Mouse (Mus musculus) lung, adult 2 months (tissue): ENCODE measurements at regions not wholly inside any gene's neighbourhood (a gene's known extent, or its start where the extent isn't known, plus 50 kb on each side); places are given as distances from the start of the nearest gene placed in this dataset.

Source experiments
- CTCF ChIP-seq: fragments of 200-500 bp; IDR thresholded peaks from 2 replicates; pipeline ENCODE4 v1.5.1; 2011; ENCODE audit warnings: mild to moderate bottlenecking, low read length, control low read depth; ENCODE audit not compliant: insufficient read depth
- POLR2A ChIP-seq: fragments of 200-500 bp; IDR thresholded peaks from 2 replicates; pipeline ENCODE4 v1.6.1; 2011; ENCODE audit warnings: low read depth, mild to moderate bottlenecking, control low read depth, low read length, borderline replicate concordance; ENCODE audit errors: extremely low read depth

DNA sequence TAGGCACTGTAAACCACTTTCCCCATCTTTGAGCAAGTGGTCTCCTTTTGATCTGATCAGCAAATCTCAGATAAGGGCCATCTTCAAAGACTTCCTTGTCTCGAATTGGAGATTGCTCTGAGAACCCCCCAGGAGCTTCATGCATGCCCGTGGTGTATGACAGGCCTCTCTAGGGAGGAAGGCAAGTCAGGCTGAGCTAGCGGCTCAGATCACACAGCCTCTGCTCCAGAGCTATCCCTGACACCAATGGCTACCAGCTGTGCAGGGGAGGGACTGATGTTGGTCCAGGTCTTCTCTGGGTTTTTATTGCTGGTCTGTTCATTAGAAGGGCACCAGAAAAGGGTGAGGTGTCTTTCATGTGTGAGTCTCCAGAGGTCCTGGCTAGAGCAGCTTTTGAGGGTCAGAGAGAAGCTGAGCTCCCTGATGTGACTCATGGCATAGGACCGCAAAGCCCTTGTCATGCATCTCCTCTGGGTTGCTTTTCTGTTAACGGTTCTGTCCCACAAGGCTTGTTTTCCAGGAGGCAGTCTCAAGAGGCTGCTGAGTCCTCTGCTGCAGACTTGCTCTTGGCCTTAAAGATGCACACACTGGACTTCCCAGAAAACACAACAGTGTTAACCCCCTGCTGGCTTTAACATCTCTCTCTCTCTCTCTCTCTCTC lies 171.7 kb upstream of the Tle3 start:
- TF ChIP-seq POLR2A (no peak), CTCF (no peak)
